Mouse (Mus musculus) lung, adult 2 months (tissue): ENCODE measurements at regions not wholly inside any gene's neighbourhood (a gene's known extent, or its start where the extent isn't known, plus 50 kb on each side); places are given as distances from the start of the nearest gene placed in this dataset.

Source experiments
- CTCF ChIP-seq: fragments of 200-500 bp; IDR thresholded peaks from 2 replicates; pipeline ENCODE4 v1.5.1; 2011; ENCODE audit warnings: mild to moderate bottlenecking, low read length, control low read depth; ENCODE audit not compliant: insufficient read depth
- POLR2A ChIP-seq: fragments of 200-500 bp; IDR thresholded peaks from 2 replicates; pipeline ENCODE4 v1.6.1; 2011; ENCODE audit warnings: low read depth, mild to moderate bottlenecking, control low read depth, low read length, borderline replicate concordance; ENCODE audit errors: extremely low read depth

DNA sequence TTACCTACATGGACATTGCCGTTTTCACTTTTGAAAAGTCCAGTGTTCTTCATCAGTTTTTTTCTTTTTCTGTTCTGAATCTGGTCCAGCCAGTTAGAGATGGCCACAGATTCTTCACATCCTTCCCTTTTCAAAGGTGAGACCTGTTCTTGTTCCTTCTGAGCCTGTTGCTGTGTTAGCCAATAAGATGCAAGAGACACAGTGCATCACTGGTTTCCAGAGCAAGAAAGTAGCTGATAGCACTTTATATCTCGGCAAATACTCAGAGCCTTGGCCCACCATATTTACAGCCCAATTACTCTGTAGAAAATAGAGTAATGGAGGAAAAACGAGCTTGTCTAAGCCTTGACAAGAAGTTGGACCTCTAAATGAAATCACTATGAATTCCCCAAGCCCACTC, 180.7 kb upstream of the Fbxl17 start:
- no peak for TF ChIP-seq CTCF
- no peak for TF ChIP-seq POLR2A
